In genomic region chr10:109528096-109528495, GRCm38 (mm10) we compare ENCODE assay signal across 15 mouse cellular contexts.
DNase-seq lines count a peak whose midpoint lies in the region.
"Had no signal": no experiment of that assay in that cellular context is flagged by ENCODE, and none has a peak within 500 bp of the region (broad histone marks: within the 10 kb centered on the region; RNA-seq: fewer than 3 reads in every experiment).

No protein-coding gene starts in this region.

- peak; percentile 30 for DNase-seq in left cerebral cortex, adult 11 months (ENCODE audit: low spot score)
- DNase-seq in left cerebral cortex, postnatal 4 days, result no peak
- DNase-seq in left cerebral cortex, postnatal 25 days (ENCODE audit: low spot score in 2 of 2), result peak; percentile 12 to 60
- no peak for DNase-seq in left cerebral cortex, postnatal 36 days (ENCODE audit: low spot score in 2 of 2)
- peak; percentile 71 for DNase-seq in brain, adult 2 months (ENCODE audit: low read depth, low spot score)
- peak; percentile 68 for DNase-seq in telencephalon, adult 2 months (ENCODE audit: low read depth, low spot score)
- no peak for DNase-seq in kidney, postnatal 36 days
- DNase-seq: adrenal gland, adult 2 months; adrenal gland, postnatal 10 days; adrenal gland, postnatal 25 days; cerebellum, adult 11-12 months; cerebellum, adult 2 months; cerebellum, adult 9-10 months; cerebellum, postnatal 10 days; cerebellum, postnatal 25 days had no signal

- intact Hi-C loops in left cerebral cortex, postnatal 4 days (cut with DNase I), result no loop called here
- intact Hi-C loops in left cerebral cortex, postnatal 25 days (cut with DNase I), result loop anchor here (5.0 kb wide), 2 partner anchors 74 to 114 kb away; no protein-coding TSS in a partner anchor
- intact Hi-C loops in left cerebral cortex, postnatal 36 days (cut with DNase I), result loop anchor here (10.0 kb wide), 1 partner anchor 117 kb away; no protein-coding TSS in a partner anchor

Comparison
In these comparisons a context has a peak if more than half of its experiments do, and no peak if none do; other contexts are left out.
1. DNase-seq: peak in left cerebral cortex, adult 11 months (single experiment), left cerebral cortex, postnatal 25 days (2 of 2), brain, adult 2 months (single experiment) and telencephalon, adult 2 months (single experiment); none in left cerebral cortex, postnatal 4 days (single experiment), left cerebral cortex, postnatal 36 days (0 of 2) and kidney, postnatal 36 days (0 of 2).